In the genomic region with DNA sequence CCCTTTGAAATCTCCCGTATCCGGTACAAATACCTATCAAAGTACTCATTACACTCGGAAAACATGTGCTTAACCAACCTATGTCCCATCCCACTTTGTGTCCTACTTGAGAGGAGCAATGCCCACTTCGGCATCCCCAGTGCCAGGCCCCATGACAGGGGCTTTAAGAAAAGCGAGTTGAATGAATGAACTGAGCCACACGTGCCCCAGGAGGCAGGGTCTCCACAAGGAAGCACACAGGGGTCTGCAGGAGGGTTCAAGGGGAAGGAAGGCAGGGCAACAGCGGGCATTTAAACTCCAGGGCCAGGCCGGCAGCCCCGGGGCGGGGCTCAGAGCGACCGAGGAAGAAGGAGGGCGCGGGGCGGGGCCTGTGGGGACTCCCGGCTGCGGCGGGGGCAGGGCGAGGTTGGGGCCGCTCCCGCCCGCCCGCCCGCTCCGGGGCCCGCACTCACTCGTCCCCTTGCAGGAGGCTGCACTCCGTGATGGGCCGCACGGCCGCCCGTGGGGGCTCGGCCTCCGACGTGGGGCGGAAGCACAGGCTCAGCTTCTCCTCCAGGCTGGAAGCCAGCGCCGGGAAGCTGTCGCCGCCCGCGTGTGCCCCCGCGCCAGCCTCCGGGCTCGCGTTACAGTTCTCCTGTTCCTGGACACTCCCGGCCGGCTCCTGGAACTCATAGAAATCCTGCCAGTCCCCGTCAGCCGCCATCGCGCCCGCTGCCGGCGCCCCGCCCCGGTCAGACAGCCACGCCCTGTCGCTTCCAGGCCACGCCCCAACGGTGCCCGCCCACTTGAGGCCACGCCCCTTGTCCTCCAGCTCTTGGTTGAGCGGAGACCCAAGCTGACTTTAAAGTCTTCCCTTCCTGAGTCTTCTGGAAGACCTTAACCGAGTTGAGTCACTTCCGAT, we compare ENCODE assay signal across 8 mouse cellular contexts. TPM values are rescaled to one million over a fixed set of nuclear protein-coding genes. Genes with fewer than 3 reads are reported as not detected.
A peak's percentile ranks its signal among the peaks of the same experiment; 100 is the strongest.
DNase-seq lines count a peak whose midpoint lies in the region; ATAC-seq and TF ChIP-seq lines count a peak whose summit lies in the region.

A gene (minus strand): TSS at position 772 of the 901 bp plus-strand sequence.

- peak within 1 kb of the TSS; percentile 99 for H3K27ac ChIP-seq in heart, embryonic 13.5 days (replicated peaks)
- H3K27ac ChIP-seq in liver, embryonic 12.5 days = peak within 1 kb of the TSS; percentile 100
- peak within 1 kb of the TSS; percentile 98 for H3K27ac ChIP-seq in stomach, embryonic 15.5 days

- H3K4me1 ChIP-seq in heart, embryonic 13.5 days = peaks cover 25% of the 10 kb centered on the region
- peaks cover 49% of the 10 kb centered on the region for H3K4me1 ChIP-seq in liver, embryonic 12.5 days
- peaks cover 3% of the 10 kb centered on the region; the same call in 1 of the 2 replicates for H3K4me1 ChIP-seq in stomach, embryonic 15.5 days

- no peaks in the 10 kb centered on the region for H3K9me3 ChIP-seq in heart, embryonic 13.5 days
- no peaks in the 10 kb centered on the region for H3K9me3 ChIP-seq in liver, embryonic 12.5 days (replicated peaks)
- no peaks in the 10 kb centered on the region for H3K9me3 ChIP-seq in stomach, embryonic 15.5 days

- 1% methylated on average over 62 of the region's 67 CpGs for WGBS in heart, embryonic 13.5 days
- under 1% methylated on average over 45 of the region's 67 CpGs for WGBS in liver, embryonic 12.5 days (ENCODE audit: insufficient replicate concordance)
- WGBS in stomach, embryonic 15.5 days = under 1% methylated on average over 54 of the region's 67 CpGs

- H3K9ac ChIP-seq in heart, embryonic 13.5 days = peak within 1 kb of the TSS; percentile 97
- peak within 1 kb of the TSS; percentile 93 for H3K9ac ChIP-seq in liver, embryonic 12.5 days
- peak within 1 kb of the TSS; percentile 83 for H3K9ac ChIP-seq in stomach, embryonic 15.5 days

- TF ChIP-seq CTCF in C2C12 (IDR thresholded peaks at IDR 0.05; ENCODE audit: control insufficient read depth, insufficient read depth, insufficient read length) = no peak
- TF ChIP-seq CTCF in brain, embryonic 14.5 days (IDR thresholded peaks at IDR 0.05; ENCODE audit: borderline replicate concordance, extremely low read depth, insufficient read depth, insufficient read length) = no peak

- H3K4me2 ChIP-seq in heart, embryonic 13.5 days = peak within 1 kb of the TSS; percentile 87
- peak within 1 kb of the TSS; percentile 93 for H3K4me2 ChIP-seq in liver, embryonic 12.5 days
- peak within 1 kb of the TSS; percentile 81 for H3K4me2 ChIP-seq in stomach, embryonic 15.5 days

- ATAC-seq in erythroid progenitor cell, adult 5-6 weeks (replicated peaks; ENCODE audit: low FRiP score, poor library complexity, severe bottlenecking) = peak; percentile 94
- peak; percentile 94 for ATAC-seq in heart, embryonic 13.5 days (ENCODE audit: extremely low read depth, insufficient number of reproducible peaks, low FRiP score, low TSS enrichment)
- ATAC-seq in liver, embryonic 12.5 days = peak; percentile 97
- peak; percentile 97 for ATAC-seq in stomach, embryonic 15.5 days (ENCODE audit: insufficient read depth, low FRiP score, low read depth)

- H3K79me3 ChIP-seq in C2C12 (ENCODE audit: low read depth) = peaks cover 22% of the 10 kb centered on the region

- H3K36me3 ChIP-seq in C2C12 (ENCODE audit: control insufficient read depth, insufficient read depth) = no peaks in the 10 kb centered on the region
- H3K36me3 ChIP-seq in heart, embryonic 13.5 days = peaks cover 2% of the 10 kb centered on the region
- H3K36me3 ChIP-seq in liver, embryonic 12.5 days = peaks cover 2% of the 10 kb centered on the region; the same call in 1 of the 2 replicates
- no peaks in the 10 kb centered on the region for H3K36me3 ChIP-seq in stomach, embryonic 15.5 days

- DNase-seq in brain, embryonic 14.5 days (ENCODE audit: low read depth) = peak; percentile 92
- peak; percentile 97 for DNase-seq in kidney, postnatal 10 days
- peak; percentile 91 to 92 for DNase-seq in natural killer cell, adult 2 months (ENCODE audit: low spot score in 2 of 2)

- H3K4me3 ChIP-seq in C2C12 (ENCODE audit: insufficient read depth, poor library complexity, severe bottlenecking) = peak within 1 kb of the TSS; percentile 69
- peak within 1 kb of the TSS; percentile 93 for H3K4me3 ChIP-seq in heart, embryonic 13.5 days
- peak within 1 kb of the TSS; percentile 92 for H3K4me3 ChIP-seq in liver, embryonic 12.5 days
- peak within 1 kb of the TSS; percentile 97 for H3K4me3 ChIP-seq in stomach, embryonic 15.5 days (replicated peaks)

- TF ChIP-seq POLR2A in brain, embryonic 14.5 days (IDR thresholded peaks at IDR 0.05; ENCODE audit: borderline replicate concordance, extremely low read depth, insufficient read depth, insufficient read length, poor library complexity, severe bottlenecking) = peak; percentile 59; the same call in 1 of the 2 replicates

- H3K27me3 ChIP-seq in C2C12 (ENCODE audit: control insufficient read depth, insufficient read depth, insufficient read length) = no peaks in the 10 kb centered on the region
- H3K27me3 ChIP-seq in heart, embryonic 13.5 days (replicated peaks) = no peaks in the 10 kb centered on the region
- H3K27me3 ChIP-seq in liver, embryonic 12.5 days (replicated peaks) = no peaks in the 10 kb centered on the region
- H3K27me3 ChIP-seq in stomach, embryonic 15.5 days (replicated peaks) = no peaks in the 10 kb centered on the region

- H3ac ChIP-seq in C2C12 (ENCODE audit: control insufficient read depth, insufficient read length, low read depth) = peak within 1 kb of the TSS; percentile 78

- H3K79me2 ChIP-seq in C2C12 (ENCODE audit: control insufficient read depth, insufficient read depth) = peaks cover 35% of the 10 kb centered on the region

TF ChIP-seq in C2C12, 6 proteins besides CTCF, POLR2A, EP300 and RAD21:
- no peak for TF ChIP-seq USF1 (IDR thresholded peaks at IDR 0.05; ENCODE audit: low read depth)
- no peak for TF ChIP-seq FOSL1 (IDR thresholded peaks at IDR 0.05; ENCODE audit: insufficient read depth, low read length, poor library complexity, severe bottlenecking)
- no peak for TF ChIP-seq MYOG (IDR thresholded peaks at IDR 0.05; ENCODE audit: control insufficient read depth, extremely low read depth, insufficient read length)
- TF ChIP-seq CEBPB (IDR thresholded peaks at IDR 0.05; ENCODE audit: low read depth) = no peak
TF ChIP-seq in C2C12: peak in this region for 0.

RNA-seq across cellular contexts. Expression of the gene that starts here (rescaled TPM):
- polyA plus RNA-seq in C2C12 (2012; fragmentation: generic; extraction: Trizol) = 31.9 TPM
- polyA plus RNA-seq in brain, embryonic 14.5 days (2012; rRNA removed) = 29.5 and 35.2 TPM in 2 replicates
- total RNA-seq in erythroid progenitor cell, adult 5-6 weeks (2015; ENCODE audit: low replicate concordance) = 5.9 and 14.8 TPM in 2 replicates
- total RNA-seq in erythroid progenitor cell, adult 5-6 weeks (2017; ENCODE audit: low replicate concordance) = 9.6 and 10.7 TPM in 2 replicates
- 45.3 and 45.7 TPM in 2 replicates for polyA plus RNA-seq in heart, embryonic 13.5 days (2015; fragmentation: Nextera tagmentation; extraction: Ambion mirVana)
- 24.0 and 24.9 TPM in 2 replicates for polyA plus RNA-seq in liver, embryonic 12.5 days (2016; fragmentation: Nextera tagmentation; extraction: Ambion mirVana)
- 37.7 and 39.6 TPM in 2 replicates for polyA plus RNA-seq in stomach, embryonic 15.5 days (2015; fragmentation: Nextera tagmentation; extraction: Ambion mirVana)

Comparison
In these comparisons a context has a peak if more than half of its experiments do, and no peak if none do; other contexts are left out.
1. Peak in every context shown above with its lines: DNase-seq, ATAC-seq, H3K4me3 ChIP-seq and H3K27ac ChIP-seq.